ENCODE assay signal across 13 mouse cellular contexts in genomic region chr6:38048003-38048402, GRCm38 (mm10). TPM values are rescaled to one million over a fixed set of nuclear protein-coding genes. Genes with fewer than 3 reads are reported as not detected.
A peak's percentile ranks its signal among the peaks of the same experiment; 100 is the strongest.
DNase-seq lines count a peak whose midpoint lies in the region; ATAC-seq and TF ChIP-seq lines count a peak whose summit lies in the region.
"Had no signal": no experiment of that assay in that cellular context is flagged by ENCODE, and none has a peak within 500 bp of the region (broad histone marks: within the 10 kb centered on the region; RNA-seq: fewer than 3 reads in every experiment).

No protein-coding gene starts in this region.

- H3K9me3 ChIP-seq in heart, embryonic 12.5 days (replicated peaks): peaks cover 7% of the 10 kb centered on the region
- H3K9me3 ChIP-seq in heart, embryonic 14.5 days (ENCODE audit: control insufficient read depth, low read length): peaks cover 4% of the 10 kb centered on the region; the same call in 1 of the 2 replicates
- no peaks in the 10 kb centered on the region for H3K9me3 ChIP-seq in lung, postnatal 0 days (ENCODE audit: low read length)
- H3K9me3 ChIP-seq: hindbrain, embryonic 13.5 days; lung, embryonic 15.5 days had no signal

- H3K36me3 ChIP-seq in heart, embryonic 12.5 days: no peaks in the 10 kb centered on the region
- H3K36me3 ChIP-seq in heart, embryonic 14.5 days (ENCODE audit: control insufficient read depth, insufficient read depth, low read length): no peaks in the 10 kb centered on the region
- no peaks in the 10 kb centered on the region for H3K36me3 ChIP-seq in lung, postnatal 0 days (ENCODE audit: insufficient read depth, low read length)
- H3K36me3 ChIP-seq: hindbrain, embryonic 13.5 days; lung, embryonic 15.5 days had no signal

- TF ChIP-seq CTCF in lung, postnatal 0 days (IDR thresholded peaks at IDR 0.05): no peak

- no peak overlapping the region for H3K9ac ChIP-seq in heart, embryonic 12.5 days
- no peak overlapping the region for H3K9ac ChIP-seq in heart, embryonic 14.5 days (ENCODE audit: low read length)
- H3K9ac ChIP-seq in lung, postnatal 0 days (replicated peaks; ENCODE audit: low read depth): no peak overlapping the region
- H3K9ac ChIP-seq: hindbrain, embryonic 13.5 days; lung, embryonic 15.5 days had no signal

- no peak overlapping the region for H3K4me3 ChIP-seq in heart, embryonic 12.5 days
- H3K4me3 ChIP-seq in heart, embryonic 14.5 days (ENCODE audit: control insufficient read depth in 1 of 2, insufficient read depth in 1 of 2, low read depth in 1 of 2, low read length in 2 of 2): no peak overlapping the region
- H3K4me3 ChIP-seq in lung, postnatal 0 days (ENCODE audit: low read depth, low read length): no peak overlapping the region
- H3K4me3 ChIP-seq: hindbrain, embryonic 13.5 days; lung, embryonic 15.5 days had no signal

- DNase-seq in heart, adult 8-10 months (ENCODE audit: low spot score): peak; percentile 10
- peak; percentile 41 to 60 for DNase-seq in spleen, postnatal 36 days (ENCODE audit: low spot score in 2 of 2)
- DNase-seq in spleen, postnatal 14 days (ENCODE audit: low spot score in 2 of 2): no peak
- DNase-seq in lung, postnatal 0 days (ENCODE audit: low spot score): no peak
- DNase-seq in ovary, adult 18-20 months (ENCODE audit: low spot score): no peak
- DNase-seq: cerebellum, adult 11-12 months; gastrocnemius, postnatal 14 days; kidney, adult 11 months; left cerebral cortex, postnatal 4 days had no signal

- H3K27ac ChIP-seq in heart, embryonic 12.5 days (ENCODE audit: poor library complexity, severe bottlenecking): no peak overlapping the region
- H3K27ac ChIP-seq in heart, embryonic 14.5 days (replicated peaks in 1 of 2; ENCODE audit: control insufficient read depth in 1 of 2, insufficient read depth in 1 of 2, low read depth in 2 of 2, low read length in 2 of 2): peak overlapping the region; percentile 28 to 37; a peak in 1 of 4 replicates
- no peak overlapping the region for H3K27ac ChIP-seq in lung, postnatal 0 days (ENCODE audit: low read length)

- H3K4me1 ChIP-seq in heart, embryonic 12.5 days (replicated peaks): peaks cover 10% of the 10 kb centered on the region
- peaks cover 9% of the 10 kb centered on the region in 2 experiments; a peak in 2 of 4 replicates for H3K4me1 ChIP-seq in heart, embryonic 14.5 days (ENCODE audit: control insufficient read depth in 2 of 2, insufficient read depth in 2 of 2, low read length in 2 of 2)
- H3K4me1 ChIP-seq in lung, postnatal 0 days (ENCODE audit: insufficient read depth, low read depth, low read length): peaks cover 4% of the 10 kb centered on the region; the same call in 1 of the 2 replicates
- H3K4me1 ChIP-seq: hindbrain, embryonic 13.5 days had no signal

- H3K4me2 ChIP-seq in heart, embryonic 12.5 days: no peak overlapping the region
- no peak overlapping the region for H3K4me2 ChIP-seq in heart, embryonic 14.5 days (ENCODE audit: low read length)
- no peak overlapping the region for H3K4me2 ChIP-seq in lung, postnatal 0 days (replicated peaks; ENCODE audit: low read depth, low read length)
- H3K4me2 ChIP-seq: hindbrain, embryonic 13.5 days; lung, embryonic 15.5 days had no signal

- WGBS in heart, embryonic 12.5 days: 74% methylated on average over 4 of the region's 4 CpGs
- WGBS in heart, embryonic 14.5 days: 78% methylated on average over 4 of the region's 4 CpGs
- WGBS in lung, postnatal 0 days: 80% methylated on average over 4 of the region's 4 CpGs

- no peaks in the 10 kb centered on the region for H3K27me3 ChIP-seq in heart, embryonic 12.5 days (replicated peaks)
- no peaks in the 10 kb centered on the region for H3K27me3 ChIP-seq in heart, embryonic 14.5 days (ENCODE audit: control insufficient read depth, insufficient read depth, low read length)
- no peaks in the 10 kb centered on the region for H3K27me3 ChIP-seq in lung, postnatal 0 days (replicated peaks; ENCODE audit: insufficient read depth, low read length)
- H3K27me3 ChIP-seq: hindbrain, embryonic 13.5 days; lung, embryonic 15.5 days had no signal

- ATAC-seq in heart, embryonic 12.5 days (ENCODE audit: insufficient number of reproducible peaks, low FRiP score): no peak; the same call in 1 of the 2 replicates
- ATAC-seq in heart, embryonic 14.5 days (ENCODE audit: insufficient number of reproducible peaks, insufficient read depth, low FRiP score, low read depth): no peak
- no peak for ATAC-seq in lung, postnatal 0 days

- no peak for TF ChIP-seq EP300 in lung, postnatal 0 days (IDR thresholded peaks at IDR 0.05)

RNA-seq across cellular contexts. Expression of gene Svopl, which starts 1.2 kb away (rescaled TPM):
- total RNA-seq in heart, adult 8-10 months (2022): 1 to 10 TPM in 1 of 4 experiments, under 1 TPM in 3; 0.13 to 1.0 (median 0.62) TPM
- 0.06 and 0.14 TPM in 2 replicates for polyA plus RNA-seq in heart, embryonic 12.5 days (2016; fragmentation: Nextera tagmentation; extraction: Ambion mirVana)
- polyA plus RNA-seq in heart, embryonic 14.5 days (2014; fragmentation: Nextera tagmentation; extraction: Ambion mirVana): 0.13 and 0.16 TPM in 2 replicates
- 1.6 and 2.6 TPM in 2 replicates for polyA plus RNA-seq in lung, postnatal 0 days (2015; fragmentation: Nextera tagmentation; extraction: Ambion mirVana)
- total RNA-seq: left cerebral cortex, postnatal 4 days had no signal

Comparison
In these comparisons a context has a peak if more than half of its experiments do, and no peak if none do; other contexts are left out.
1. DNase-seq: peak in heart, adult 8-10 months (single experiment) and spleen, postnatal 36 days (2 of 2); none in spleen, postnatal 14 days (0 of 2), lung, postnatal 0 days (single experiment) and ovary, adult 18-20 months (single experiment).
2. H3K27ac ChIP-seq: peak in heart, embryonic 14.5 days (2 of 2); none in heart, embryonic 12.5 days (single experiment) and lung, postnatal 0 days (single experiment).